Mouse (Mus musculus): ENCODE measurements around the gene Zkscan2. TPM values are rescaled to one million over a fixed set of nuclear protein-coding genes. Genes with fewer than 3 reads are reported as not detected.
A peak's percentile ranks its signal among the peaks of the same experiment; 100 is the strongest.

Gene Zkscan2
- polyA plus RNA-seq (2012; rRNA removed), result 20.6 and 26.1 TPM in 2 replicates

- peak; percentile 82 to 94 for DNase-seq (ENCODE audit: extremely low spot score in 1 of 2, low spot score in 1 of 2)
Observed at GRCm38 (mm10) chr7:123500239-123501219, at the start of gene Zkscan2. TSS of gene Zkscan2 (minus strand) at chr7:123500449.

GRCm38 (mm10) chr7:123529190-123529589 lies 28.9 kb upstream of the Zkscan2 start:
- DNase-seq (ENCODE audit: extremely low spot score in 1 of 2, low spot score in 1 of 2), result no peak

GRCm38 (mm10) chr7:123525761-123526160 lies 25.5 kb upstream of the Zkscan2 start:
- no peak for DNase-seq (ENCODE audit: extremely low spot score in 1 of 2, low spot score in 1 of 2)

- DNase-seq (ENCODE audit: extremely low spot score in 1 of 2, low spot score in 1 of 2), result peak; percentile 52 to 93
Observed at GRCm38 (mm10) chr7:123524218-123524861, 24.1 kb upstream of the Zkscan2 start.

- no peak for DNase-seq (ENCODE audit: extremely low spot score in 1 of 2, low spot score in 1 of 2)
Observed at GRCm38 (mm10) chr7:123507946-123508345, 7.7 kb upstream of the Zkscan2 start.

GRCm38 (mm10) chr7:123503358-123503757 lies 3.1 kb upstream of the Zkscan2 start:
- no peak for DNase-seq (ENCODE audit: extremely low spot score in 1 of 2, low spot score in 1 of 2)

- peak; percentile 8 to 22 for DNase-seq (ENCODE audit: extremely low spot score in 1 of 2, low spot score in 1 of 2)
Observed at GRCm38 (mm10) chr7:123499481-123500238, 589 bp downstream of the Zkscan2 start.

GRCm38 (mm10) chr7:123487703-123488102 lies 12.5 kb downstream of the Zkscan2 start:
- DNase-seq (ENCODE audit: extremely low spot score in 1 of 2, low spot score in 1 of 2), result peak; percentile 46 to 75

GRCm38 (mm10) chr7:123467961-123468360 lies 32.3 kb downstream of the Zkscan2 start:
- no peak for DNase-seq (ENCODE audit: extremely low spot score in 1 of 2, low spot score in 1 of 2)

- peak in 1 of 2 experiments; percentile 88 for DNase-seq (ENCODE audit: extremely low spot score in 1 of 2, low spot score in 1 of 2)
Observed at GRCm38 (mm10) chr7:123465692-123466387, 34.4 kb downstream of the Zkscan2 start.

GRCm38 (mm10) chr7:123463569-123463968 lies 36.7 kb downstream of the Zkscan2 start:
- DNase-seq (ENCODE audit: extremely low spot score in 1 of 2, low spot score in 1 of 2), result no peak

GRCm38 (mm10) chr7:123462070-123462501 lies 38.2 kb downstream of the Zkscan2 start, which contains the start of gene Aqp8:
TSS of gene Aqp8 (plus strand) at chr7:123462291.
- no peak for DNase-seq (ENCODE audit: extremely low spot score in 1 of 2, low spot score in 1 of 2)

GRCm38 (mm10) chr7:123461316-123461715 lies 38.9 kb downstream of the Zkscan2 start:
- DNase-seq (ENCODE audit: extremely low spot score in 1 of 2, low spot score in 1 of 2), result no peak

- no peak for DNase-seq (ENCODE audit: extremely low spot score in 1 of 2, low spot score in 1 of 2)
Observed at GRCm38 (mm10) chr7:123459247-123459646, 41.0 kb downstream of the Zkscan2 start.

- no peak for DNase-seq (ENCODE audit: extremely low spot score in 1 of 2, low spot score in 1 of 2)
Observed at GRCm38 (mm10) chr7:123458309-123458708, 41.9 kb downstream of the Zkscan2 start.

- no peak for DNase-seq (ENCODE audit: extremely low spot score in 1 of 2, low spot score in 1 of 2)
Observed at GRCm38 (mm10) chr7:123455088-123455487, 45.2 kb downstream of the Zkscan2 start.

- no peak for DNase-seq (ENCODE audit: extremely low spot score in 1 of 2, low spot score in 1 of 2)
Observed at GRCm38 (mm10) chr7:123453066-123453465, 47.2 kb downstream of the Zkscan2 start.

- no peak for DNase-seq (ENCODE audit: extremely low spot score in 1 of 2, low spot score in 1 of 2)
Observed at GRCm38 (mm10) chr7:123452551-123452950, 47.7 kb downstream of the Zkscan2 start.

GRCm38 (mm10) chr7:123450515-123450914 lies 49.7 kb downstream of the Zkscan2 start:
- no peak for DNase-seq (ENCODE audit: extremely low spot score in 1 of 2, low spot score in 1 of 2)

- no peak for DNase-seq (ENCODE audit: extremely low spot score in 1 of 2, low spot score in 1 of 2)
Observed at GRCm38 (mm10) chr7:123449676-123450075, 50.6 kb downstream of the Zkscan2 start.
